Mouse (Mus musculus) neural tube, embryonic 12.5 days (tissue): ENCODE data around the gene Ccdc171. TPM values are rescaled to one million over a fixed set of nuclear protein-coding genes. Genes with fewer than 3 reads are reported as not detected.
A peak's percentile ranks its signal among the peaks of the same experiment; 100 is the strongest.
"Not testable (repeated sequence)": the region's sequence is repeated elsewhere in the genome, so short reads cannot be mapped to it uniquely, and the experiment has no call there.

Experiments used
- ATAC-seq: fragments of 200-750 bp; cut with Nextera tagmentation; 2 replicates; pipeline ENCODE4 v1.8.0; 2017; ENCODE audit warnings: low read depth, mild to moderate bottlenecking, moderate TSS enrichment, moderate library complexity; ENCODE audit not compliant: low FRiP score
- H3K27ac ChIP-seq: fragments of 300-500 bp; sonication (generic); 2 replicates; pipeline ENCODE4 v1.5.1; 2016
- H3K27me3 ChIP-seq: fragments of 300-500 bp; sonication (generic); replicated peaks from 2 replicates; pipeline ENCODE4 v1.6.1; 2016; ENCODE audit warnings: mild to moderate bottlenecking
- H3K36me3 ChIP-seq: fragments of 300-500 bp; sonication (generic); 2 replicates; pipeline ENCODE4 v1.6.1; 2016; ENCODE audit warnings: mild to moderate bottlenecking
- H3K4me1 ChIP-seq: fragments of 300-500 bp; sonication (generic); 2 replicates; pipeline ENCODE4 v1.6.1; 2016
- H3K4me2 ChIP-seq: fragments of 300-500 bp; sonication (generic); replicated peaks from 2 replicates; pipeline ENCODE4 v1.6.1; 2016; ENCODE audit warnings: mild to moderate bottlenecking
- H3K4me3 ChIP-seq: fragments of 300-500 bp; sonication (generic); 2 replicates; pipeline ENCODE4 v1.5.1; 2016
- H3K9ac ChIP-seq: fragments of 300-500 bp; sonication (generic); 2 replicates; pipeline ENCODE4 v1.6.1; 2016; ENCODE audit warnings: mild to moderate bottlenecking
- H3K9me3 ChIP-seq: fragments of 300-500 bp; sonication (generic); 2 replicates; pipeline ENCODE4 v1.6.1; 2016; ENCODE audit warnings: mild to moderate bottlenecking
- WGBS: fragments of 180-500 bp; shearing (Covaris S2); methylation state at CpG from one replicate; pipeline ENCODE4 v1.1.7; 2016; 5-methylcytosine and 5-hydroxymethylcytosine counted together
- polyA plus RNA-seq: library from polyadenylated mRNA; unstranded; fragments of >200 nt; fragmentation: Nextera tagmentation; extraction: Ambion mirVana; gene quantifications from 2 replicates; pipeline ENCODE4 v1.2.1, GENCODE M21; 2016

Ccdc171 gene
- polyA plus RNA-seq, 1 experiment from 2014 or later: 4.4 TPM

DNA sequence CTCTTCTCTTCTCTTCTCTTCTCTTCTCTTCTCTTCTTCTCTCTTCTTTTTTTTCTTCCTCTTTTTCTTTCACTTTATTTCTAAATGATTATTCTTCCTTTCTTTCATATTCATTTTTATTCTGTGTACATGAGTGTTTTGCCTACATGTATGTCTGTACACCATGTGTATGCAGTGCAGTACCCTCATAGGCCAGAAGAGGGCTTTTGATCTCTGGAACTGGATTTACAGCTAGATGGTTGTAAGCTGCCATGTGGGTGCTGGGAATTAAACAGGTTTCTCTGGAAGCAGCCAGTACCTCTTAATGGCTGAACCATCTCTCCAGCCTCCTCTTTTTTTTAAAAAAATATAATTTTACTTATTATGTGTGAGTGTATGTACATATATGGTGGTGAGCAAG lies 2.6 kb downstream of the Ccdc171 start:
- ATAC-seq: no peak
- Histone ChIP-seq H3K9me3 (no peaks in the 10 kb centered on the region), H3K4me3 (no peak overlapping the region), H3K4me2 (no peak overlapping the region), H3K36me3 (no peaks in the 10 kb centered on the region), H3K27ac (no peak overlapping the region), H3K27me3 (no peaks in the 10 kb centered on the region), H3K4me1 (peaks cover 11% of the 10 kb centered on the region), H3K9ac (no peak overlapping the region)

DNA sequence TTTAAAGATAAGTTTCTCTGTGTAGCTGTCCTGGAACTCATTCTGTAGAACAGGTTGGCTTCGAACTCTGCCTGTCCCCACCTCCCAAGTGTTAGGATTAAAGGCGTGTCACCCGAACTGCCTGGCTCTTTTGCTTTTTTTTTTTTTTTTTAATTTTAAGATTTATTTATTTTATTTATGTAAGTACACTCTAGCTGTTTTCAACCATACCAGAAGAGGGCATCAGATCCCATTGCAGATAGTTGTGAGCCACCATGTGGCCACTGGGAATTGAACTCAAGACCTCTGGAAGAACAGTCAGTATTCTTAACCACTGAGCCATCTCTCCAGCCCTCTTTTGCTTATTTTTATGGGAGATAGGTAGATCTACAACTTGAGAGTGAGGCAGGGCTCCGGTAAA lies 4.7 kb downstream of the Ccdc171 start:
- WGBS: 77% methylated on average over 4 of the region's 4 CpGs
- not testable (repeated sequence) for ATAC-seq, H3K27me3 ChIP-seq, H3K27ac ChIP-seq, H3K4me1 ChIP-seq, H3K4me3 ChIP-seq, H3K36me3 ChIP-seq, H3K9ac ChIP-seq, H3K4me2 ChIP-seq, H3K9me3 ChIP-seq

DNA sequence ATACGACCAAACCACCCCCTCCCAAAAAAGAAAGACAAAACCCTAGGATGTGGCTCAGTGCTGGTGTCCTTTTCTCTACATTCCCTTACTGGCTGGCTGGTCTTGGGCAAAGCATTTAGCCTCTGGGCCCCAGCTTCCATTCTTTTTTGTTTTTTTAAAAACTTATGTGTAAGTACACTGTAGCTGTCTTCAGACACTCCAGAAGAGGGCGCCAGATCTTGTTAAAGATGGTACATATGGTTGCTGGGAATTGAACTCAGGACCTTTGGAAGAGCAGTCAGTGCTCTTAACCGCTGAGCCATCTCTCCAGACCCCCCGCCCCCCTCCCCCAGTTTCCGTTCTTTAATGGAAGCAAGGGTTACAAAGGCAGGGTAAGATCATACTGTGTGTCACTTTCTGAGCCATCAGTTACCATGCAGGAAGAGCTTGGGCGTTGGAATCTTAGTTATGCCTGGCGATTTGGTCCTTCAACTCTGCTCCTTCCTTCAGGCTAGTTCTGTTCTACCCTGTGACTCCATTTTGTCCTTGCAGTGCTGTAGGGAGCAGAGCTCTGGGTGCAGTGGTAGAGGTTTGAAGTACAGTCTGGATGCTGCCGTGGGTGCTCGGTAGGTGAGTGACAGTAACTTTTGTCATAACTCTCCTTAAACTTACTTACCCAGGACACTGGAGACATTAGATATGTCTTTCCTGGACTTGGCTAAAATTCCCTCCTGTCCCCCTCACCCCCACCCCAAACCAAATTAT lies 8.0 kb downstream of the Ccdc171 start:
- WGBS: 59% methylated on average over 9 of the region's 9 CpGs
- no peak overlapping the region for H3K27ac ChIP-seq

GRCm38 (mm10) chr4:83534024-83534423 lies 8.7 kb downstream of the Ccdc171 start:
- no peak overlapping the region for H3K27ac ChIP-seq
- H3K9ac ChIP-seq: no peak overlapping the region
- H3K9me3 ChIP-seq: no peaks in the 10 kb centered on the region
- 32% methylated on average over 7 of the region's 7 CpGs for WGBS
- H3K36me3 ChIP-seq: no peaks in the 10 kb centered on the region
- no peak overlapping the region for H3K4me3 ChIP-seq
- H3K4me1 ChIP-seq: no peaks in the 10 kb centered on the region
- no peak overlapping the region for H3K4me2 ChIP-seq
- no peaks in the 10 kb centered on the region for H3K27me3 ChIP-seq
- no peak for ATAC-seq

More for the DNA sequence above, 8.0 kb downstream of the Ccdc171 start:
- Histone ChIP-seq H3K27me3 (no peaks in the 10 kb centered on the region), H3K36me3 (no peaks in the 10 kb centered on the region), H3K9ac (no peak overlapping the region), H3K4me2 (no peak overlapping the region), H3K4me1 (no peaks in the 10 kb centered on the region), H3K9me3 (no peaks in the 10 kb centered on the region), H3K4me3 (no peak overlapping the region)
- no peak for ATAC-seq

GRCm38 (mm10) chr4:83549501-83549900 lies 24.2 kb downstream of the Ccdc171 start:
- Histone ChIP-seq H3K4me2 (no peak overlapping the region), H3K4me1 (no peaks in the 10 kb centered on the region), H3K36me3 (no peaks in the 10 kb centered on the region), H3K27ac (no peak overlapping the region), H3K27me3 (no peaks in the 10 kb centered on the region), H3K9me3 (no peaks in the 10 kb centered on the region), H3K9ac (no peak overlapping the region), H3K4me3 (no peak overlapping the region)
- ATAC-seq: no peak
- 74% methylated on average over 18 of the region's 18 CpGs for WGBS

DNA sequence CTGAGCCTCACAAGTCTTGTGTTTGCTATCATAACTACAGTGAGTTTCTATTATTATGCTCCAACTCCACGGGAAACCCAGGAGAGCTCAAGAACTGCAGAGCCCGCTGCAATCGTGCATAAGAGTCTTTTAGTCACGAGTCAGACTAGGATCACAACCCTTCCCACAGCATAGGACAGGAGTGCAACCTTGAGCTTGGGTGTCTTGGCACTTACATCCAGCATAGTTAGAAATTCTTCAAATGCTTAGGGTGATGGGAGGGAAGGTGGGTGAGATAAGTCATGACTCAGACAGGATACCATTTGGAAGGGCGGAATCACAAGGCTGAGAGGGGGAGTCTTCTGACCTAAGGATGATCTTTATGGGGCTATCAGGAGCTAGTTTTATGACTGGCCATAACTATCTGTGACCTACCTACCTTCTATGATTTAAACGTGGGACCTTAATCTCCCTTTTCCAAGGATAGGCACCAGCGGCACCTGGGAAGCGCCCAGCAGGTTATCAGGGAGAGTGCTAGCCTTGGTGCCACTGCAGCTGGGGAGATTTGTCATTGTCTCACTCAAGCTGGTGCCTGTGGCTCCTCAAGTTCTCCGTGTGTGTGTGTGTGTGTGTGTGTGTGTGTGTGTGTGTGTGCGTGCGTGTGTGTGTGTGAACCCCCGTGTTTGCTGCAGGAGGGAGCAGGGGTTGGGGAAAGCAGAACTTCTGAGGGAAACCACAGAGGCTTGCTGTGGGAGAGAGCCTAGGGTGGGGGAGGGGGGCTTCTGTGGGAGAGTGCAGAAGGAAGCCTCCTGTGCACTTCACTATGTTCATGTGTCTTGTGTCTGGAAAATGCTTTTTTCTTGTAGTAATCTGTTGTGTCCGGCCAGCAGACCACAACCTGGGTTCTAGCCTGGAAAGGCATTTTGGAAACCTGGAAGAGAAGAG lies 42.1 kb downstream of the Ccdc171 start:
- no peak overlapping the region for H3K9ac ChIP-seq
- no peaks in the 10 kb centered on the region for H3K27me3 ChIP-seq
- H3K4me3 ChIP-seq: no peak overlapping the region
- H3K9me3 ChIP-seq: no peaks in the 10 kb centered on the region
- ATAC-seq: no peak
- WGBS: 28% methylated on average over 13 of the region's 13 CpGs
- no peaks in the 10 kb centered on the region for H3K36me3 ChIP-seq
- no peaks in the 10 kb centered on the region for H3K4me1 ChIP-seq
- peak overlapping the region; percentile 38 for H3K4me2 ChIP-seq
- H3K27ac ChIP-seq: no peak overlapping the region

- H3K4me3 ChIP-seq, ATAC-seq, H3K9me3 ChIP-seq, H3K4me1 ChIP-seq, H3K27ac ChIP-seq, H3K27me3 ChIP-seq, H3K9ac ChIP-seq, H3K36me3 ChIP-seq: not testable (repeated sequence)
- H3K4me2 ChIP-seq: peak overlapping the region; percentile 38
- 8% methylated on average over 9 of the region's 9 CpGs for WGBS
Measured at GRCm38 (mm10) chr4:83568145-83568544, 42.8 kb downstream of the Ccdc171 start.

DNA sequence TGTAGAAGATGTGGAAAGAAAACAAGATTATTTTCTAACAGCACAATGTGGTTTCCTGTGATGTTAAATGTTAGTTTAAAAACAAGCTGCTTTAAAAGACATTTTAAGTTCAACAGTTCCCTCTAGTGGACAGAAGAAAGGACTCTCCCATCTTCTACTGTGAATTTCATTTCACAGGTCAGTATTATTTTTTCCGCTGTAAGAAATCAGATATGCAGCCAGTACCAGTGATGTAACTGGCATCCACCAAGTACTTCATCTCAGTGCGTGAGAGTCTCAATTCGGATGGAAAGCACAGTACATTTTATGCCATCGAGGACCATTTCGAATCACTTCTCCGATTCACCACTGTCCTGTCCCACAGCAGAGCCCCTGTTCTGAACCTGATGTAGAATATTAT lies 45.2 kb downstream of the Ccdc171 start:
- no peaks in the 10 kb centered on the region for H3K36me3 ChIP-seq
- H3K4me2 ChIP-seq: no peak overlapping the region
- 73% methylated on average over 6 of the region's 6 CpGs for WGBS
- H3K9ac ChIP-seq: no peak overlapping the region
- H3K4me1 ChIP-seq: no peaks in the 10 kb centered on the region
- no peak overlapping the region for H3K4me3 ChIP-seq
- no peaks in the 10 kb centered on the region for H3K27me3 ChIP-seq
- H3K27ac ChIP-seq: no peak overlapping the region
- ATAC-seq: no peak
- H3K9me3 ChIP-seq: no peaks in the 10 kb centered on the region

DNA sequence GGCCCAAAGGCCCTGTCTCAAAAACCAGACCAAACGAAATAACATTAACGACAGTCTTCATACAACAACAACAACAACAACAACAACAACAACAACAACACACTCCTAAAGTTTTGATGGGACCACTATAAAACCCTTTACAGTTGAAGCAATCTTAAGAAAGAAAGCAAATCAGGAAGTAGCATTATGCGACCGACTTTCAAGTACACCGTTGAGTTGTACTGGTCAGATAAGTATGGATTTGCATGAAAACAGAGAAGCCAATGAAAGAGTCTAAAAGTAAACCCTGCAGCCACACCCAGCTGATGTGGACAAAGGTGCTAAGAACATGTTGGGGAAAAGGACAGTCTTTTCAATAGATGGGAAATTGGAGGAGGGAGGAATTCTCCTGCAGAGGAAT lies 45.7 kb downstream of the Ccdc171 start:
- H3K4me2 ChIP-seq: no peak overlapping the region
- H3K4me1 ChIP-seq: no peaks in the 10 kb centered on the region
- ATAC-seq: no peak
- H3K9me3 ChIP-seq: no peaks in the 10 kb centered on the region
- H3K27me3 ChIP-seq: no peaks in the 10 kb centered on the region
- H3K9ac ChIP-seq: no peak overlapping the region
- WGBS: 92% methylated on average over 5 of the region's 5 CpGs
- H3K4me3 ChIP-seq: no peak overlapping the region
- H3K36me3 ChIP-seq: no peaks in the 10 kb centered on the region
- H3K27ac ChIP-seq: no peak overlapping the region

- Histone ChIP-seq H3K27me3 (no peaks in the 10 kb centered on the region), H3K4me3 (no peak overlapping the region), H3K27ac (no peak overlapping the region), H3K9ac (no peak overlapping the region), H3K4me1 (no peaks in the 10 kb centered on the region), H3K36me3 (no peaks in the 10 kb centered on the region), H3K9me3 (no peaks in the 10 kb centered on the region), H3K4me2 (no peak overlapping the region)
- no peak for ATAC-seq
- 74% methylated on average over 6 of the region's 6 CpGs for WGBS
Measured at GRCm38 (mm10) chr4:83572521-83572920, 47.2 kb downstream of the Ccdc171 start.

GRCm38 (mm10) chr4:83576315-83576714 lies 51.0 kb downstream of the Ccdc171 start:
- no peak for ATAC-seq

DNA sequence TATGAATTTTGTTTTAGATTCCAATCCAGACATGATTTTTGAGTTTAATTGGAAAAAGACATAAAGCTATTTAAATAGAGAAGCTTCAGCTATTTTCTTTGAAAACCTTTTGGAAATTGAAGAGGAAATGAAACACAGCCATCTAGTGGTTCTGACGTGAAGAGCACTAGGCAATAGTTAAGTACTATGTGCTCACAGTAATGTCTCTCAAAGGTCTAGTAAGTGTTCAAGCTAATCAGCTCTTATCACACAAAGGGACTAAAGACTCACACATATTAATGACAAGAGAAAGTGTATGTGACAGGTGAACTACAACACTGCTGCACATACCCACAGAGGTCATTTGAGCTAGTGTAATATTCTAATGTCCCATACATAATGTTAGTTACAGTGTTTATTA lies 54.8 kb downstream of the Ccdc171 start:
- no peak overlapping the region for H3K4me3 ChIP-seq
- no peak overlapping the region for H3K4me2 ChIP-seq
- H3K27me3 ChIP-seq: no peaks in the 10 kb centered on the region
- no peaks in the 10 kb centered on the region for H3K36me3 ChIP-seq
- H3K9me3 ChIP-seq: no peaks in the 10 kb centered on the region
- 19% methylated on average over 1 of the region's 1 CpGs for WGBS
- no peaks in the 10 kb centered on the region for H3K4me1 ChIP-seq
- no peak overlapping the region for H3K27ac ChIP-seq
- H3K9ac ChIP-seq: no peak overlapping the region
- no peak; the same call in 1 of the 2 replicates for ATAC-seq

More at GRCm38 (mm10) chr4:83576315-83576714, 51.0 kb downstream of the Ccdc171 start:
- Histone ChIP-seq H3K4me2 (no peak overlapping the region), H3K4me3 (no peak overlapping the region), H3K27me3 (no peaks in the 10 kb centered on the region), H3K27ac (no peak overlapping the region), H3K36me3 (no peaks in the 10 kb centered on the region), H3K9me3 (no peaks in the 10 kb centered on the region), H3K9ac (no peak overlapping the region), H3K4me1 (no peaks in the 10 kb centered on the region)
- 69% methylated on average over 3 of the region's 3 CpGs for WGBS
